Mouse (Mus musculus): ENCODE data around the gene Sept1. TPM values are rescaled to one million over a fixed set of nuclear protein-coding genes. Genes with fewer than 3 reads are reported as not detected.

The Sept1 gene
- total and polyA plus RNA-seq, 2 experiments, result 1.5 to 4.0 TPM

GRCm38 (mm10) chr7:127223106-127223505, 9.8 kb downstream of the Sept1 start:
- WGBS, result 97% methylated on average over 3 of the region's 3 CpGs
- no peak for TF ChIP-seq POLR2A (IDR thresholded peaks at IDR 0.05; ENCODE audit: extremely low read depth, insufficient read depth, low read length)
- TF ChIP-seq CTCF (IDR thresholded peaks at IDR 0.05; ENCODE audit: low read depth, low read length), result no peak
- Histone ChIP-seq H3K4me3 (ENCODE audit: insufficient read depth, low read depth, low read length) (no peak overlapping the region), H3K9ac (ENCODE audit: low read depth, low read length) (no peak overlapping the region), H3K27ac (replicated peaks; ENCODE audit: insufficient read depth, low read depth, low read length) (no peak overlapping the region), H3K36me3 (ENCODE audit: control insufficient read depth, insufficient read depth, low read length) (no peaks in the 10 kb centered on the region), H3K27me3 (ENCODE audit: control insufficient read depth, insufficient read depth, low read length) (no peaks in the 10 kb centered on the region), H3K79me2 (ENCODE audit: control insufficient read depth, insufficient read depth, low read length) (no peaks in the 10 kb centered on the region), H3K4me1 (ENCODE audit: control insufficient read depth, insufficient read depth, low read length) (no peaks in the 10 kb centered on the region)
- no peak for DNase-seq (ENCODE audit: extremely low read depth, low read depth, low spot score)

GRCm38 (mm10) chr7:127220440-127220839, 12.5 kb downstream of the Sept1 start:
- Histone ChIP-seq H3K27me3 (ENCODE audit: control insufficient read depth, insufficient read depth, low read length) (no peaks in the 10 kb centered on the region), H3K27ac (replicated peaks; ENCODE audit: insufficient read depth, low read depth, low read length) (no peak overlapping the region), H3K4me1 (ENCODE audit: control insufficient read depth, insufficient read depth, low read length) (no peaks in the 10 kb centered on the region), H3K36me3 (ENCODE audit: control insufficient read depth, insufficient read depth, low read length) (no peaks in the 10 kb centered on the region), H3K9ac (ENCODE audit: low read depth, low read length) (no peak overlapping the region), H3K4me3 (ENCODE audit: insufficient read depth, low read depth, low read length) (no peak overlapping the region), H3K79me2 (ENCODE audit: control insufficient read depth, insufficient read depth, low read length) (no peaks in the 10 kb centered on the region)
- DNase-seq (ENCODE audit: extremely low read depth, low read depth, low spot score), result no peak
- whole genome bisulfite sequencing, result 68% methylated on average over 6 of the region's 6 CpGs
- no peak for TF ChIP-seq CTCF (IDR thresholded peaks at IDR 0.05; ENCODE audit: low read depth, low read length)
- TF ChIP-seq POLR2A (IDR thresholded peaks at IDR 0.05; ENCODE audit: extremely low read depth, insufficient read depth, low read length), result no peak

GRCm38 (mm10) chr7:127218670-127219069, 14.3 kb downstream of the Sept1 start:
- Histone ChIP-seq H3K4me3 (ENCODE audit: insufficient read depth, low read depth, low read length) (no peak overlapping the region), H3K79me2 (ENCODE audit: control insufficient read depth, insufficient read depth, low read length) (no peaks in the 10 kb centered on the region), H3K27me3 (ENCODE audit: control insufficient read depth, insufficient read depth, low read length) (no peaks in the 10 kb centered on the region), H3K27ac (replicated peaks; ENCODE audit: insufficient read depth, low read depth, low read length) (no peak overlapping the region), H3K9ac (ENCODE audit: low read depth, low read length) (no peak overlapping the region), H3K4me1 (ENCODE audit: control insufficient read depth, insufficient read depth, low read length) (no peaks in the 10 kb centered on the region), H3K36me3 (ENCODE audit: control insufficient read depth, insufficient read depth, low read length) (no peaks in the 10 kb centered on the region)
- 91% methylated on average over 4 of the region's 4 CpGs for WGBS
- DNase-seq (ENCODE audit: extremely low read depth, low read depth, low spot score), result no peak
- TF ChIP-seq CTCF (IDR thresholded peaks at IDR 0.05; ENCODE audit: low read depth, low read length), result no peak
- TF ChIP-seq POLR2A (IDR thresholded peaks at IDR 0.05; ENCODE audit: extremely low read depth, insufficient read depth, low read length), result no peak

GRCm38 (mm10) chr7:127217901-127218642, 14.9 kb downstream of the Sept1 start:
- Histone ChIP-seq H3K27me3 (ENCODE audit: control insufficient read depth, insufficient read depth, low read length) (no peaks in the 10 kb centered on the region), H3K36me3 (ENCODE audit: control insufficient read depth, insufficient read depth, low read length) (no peaks in the 10 kb centered on the region), H3K4me3 (ENCODE audit: insufficient read depth, low read depth, low read length) (no peak overlapping the region), H3K79me2 (ENCODE audit: control insufficient read depth, insufficient read depth, low read length) (no peaks in the 10 kb centered on the region), H3K4me1 (ENCODE audit: control insufficient read depth, insufficient read depth, low read length) (no peaks in the 10 kb centered on the region), H3K9ac (ENCODE audit: low read depth, low read length) (no peak overlapping the region), H3K27ac (replicated peaks; ENCODE audit: insufficient read depth, low read depth, low read length) (no peak overlapping the region)
- DNase-seq (ENCODE audit: extremely low read depth, low read depth, low spot score), result no peak
- WGBS, result 76% methylated on average over 10 of the region's 10 CpGs
- TF ChIP-seq POLR2A (IDR thresholded peaks at IDR 0.05; ENCODE audit: extremely low read depth, insufficient read depth, low read length), result no peak
- TF ChIP-seq CTCF (IDR thresholded peaks at IDR 0.05; ENCODE audit: low read depth, low read length), result no peak

GRCm38 (mm10) chr7:127217475-127217874, 15.5 kb downstream of the Sept1 start:
- no peak overlapping the region for H3K9ac ChIP-seq (ENCODE audit: low read depth, low read length)
- no peak overlapping the region for H3K27ac ChIP-seq (replicated peaks; ENCODE audit: insufficient read depth, low read depth, low read length)
- H3K36me3 ChIP-seq (ENCODE audit: control insufficient read depth, insufficient read depth, low read length), result no peaks in the 10 kb centered on the region
- H3K79me2 ChIP-seq (ENCODE audit: control insufficient read depth, insufficient read depth, low read length), result no peaks in the 10 kb centered on the region
- no peak for TF ChIP-seq CTCF (IDR thresholded peaks at IDR 0.05; ENCODE audit: low read depth, low read length)
- TF ChIP-seq POLR2A (IDR thresholded peaks at IDR 0.05; ENCODE audit: extremely low read depth, insufficient read depth, low read length), result no peak
- no peak for DNase-seq (ENCODE audit: extremely low read depth, low read depth, low spot score)
- H3K4me1 ChIP-seq (ENCODE audit: control insufficient read depth, insufficient read depth, low read length), result no peaks in the 10 kb centered on the region
- H3K27me3 ChIP-seq (ENCODE audit: control insufficient read depth, insufficient read depth, low read length), result no peaks in the 10 kb centered on the region
- no peak overlapping the region for H3K4me3 ChIP-seq (ENCODE audit: insufficient read depth, low read depth, low read length)
- 78% methylated on average over 6 of the region's 6 CpGs for whole genome bisulfite sequencing

- no peak overlapping the region for H3K27ac ChIP-seq (replicated peaks; ENCODE audit: insufficient read depth, low read depth, low read length)
- TF ChIP-seq CTCF (IDR thresholded peaks at IDR 0.05; ENCODE audit: low read depth, low read length) (no peak), POLR2A (IDR thresholded peaks at IDR 0.05; ENCODE audit: extremely low read depth, insufficient read depth, low read length) (no peak)
- no peak for DNase-seq (ENCODE audit: extremely low read depth, low read depth, low spot score)
- no peak overlapping the region for H3K9ac ChIP-seq (ENCODE audit: low read depth, low read length)
- H3K4me1 ChIP-seq (ENCODE audit: control insufficient read depth, insufficient read depth, low read length), result no peaks in the 10 kb centered on the region
- no peaks in the 10 kb centered on the region for H3K79me2 ChIP-seq (ENCODE audit: control insufficient read depth, insufficient read depth, low read length)
- no peaks in the 10 kb centered on the region for H3K36me3 ChIP-seq (ENCODE audit: control insufficient read depth, insufficient read depth, low read length)
- no peaks in the 10 kb centered on the region for H3K27me3 ChIP-seq (ENCODE audit: control insufficient read depth, insufficient read depth, low read length)
- no peak overlapping the region for H3K4me3 ChIP-seq (ENCODE audit: insufficient read depth, low read depth, low read length)
- 86% methylated on average over 5 of the region's 5 CpGs for WGBS
Measured at GRCm38 (mm10) chr7:127216307-127216706, 16.6 kb downstream of the Sept1 start.

Measured in liver, adult 2 months (tissue).